Mouse (Mus musculus) fibroblast of lung, adult 2 months (primary cell): ENCODE measurements around the gene Spock2.

Source experiments
- DNase-seq: peaks from one replicate; pipeline ENCODE4 v3.0.0-alpha.2; 2011; ENCODE audit warnings: low read depth

Gene Spock2

GRCm38 (mm10) chr10:60106146-60106530 is at the start of gene Spock2:
Spock2 (plus strand) TSS chr10:60106219.
- no peak for DNase-seq

GRCm38 (mm10) chr10:60062173-60062572 is 43.8 kb upstream of the Spock2 start:
- DNase-seq, result no peak

- DNase-seq, result no peak
Measured at GRCm38 (mm10) chr10:60062931-60063330, 43.1 kb upstream of the Spock2 start.

DNA sequence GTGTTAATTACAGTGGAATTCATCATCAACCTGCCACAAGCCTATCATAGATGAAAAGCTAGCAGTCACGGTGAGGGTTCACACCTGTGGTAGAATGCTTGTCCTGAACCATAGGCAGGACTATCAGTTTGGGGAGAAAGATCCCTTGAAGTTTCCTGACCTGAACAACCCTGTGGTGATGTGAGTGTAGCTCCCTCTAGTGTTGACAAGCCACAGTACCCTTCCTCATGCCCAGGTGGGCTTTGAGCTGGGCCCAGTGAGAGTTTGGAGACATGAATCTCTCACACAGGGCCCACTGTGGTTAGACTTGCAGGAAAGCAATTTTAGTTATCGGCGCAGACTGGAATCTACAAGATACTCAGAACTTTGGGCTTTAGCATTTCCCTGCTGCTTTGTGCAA is 39.5 kb upstream of the Spock2 start:
- no peak for DNase-seq

DNA sequence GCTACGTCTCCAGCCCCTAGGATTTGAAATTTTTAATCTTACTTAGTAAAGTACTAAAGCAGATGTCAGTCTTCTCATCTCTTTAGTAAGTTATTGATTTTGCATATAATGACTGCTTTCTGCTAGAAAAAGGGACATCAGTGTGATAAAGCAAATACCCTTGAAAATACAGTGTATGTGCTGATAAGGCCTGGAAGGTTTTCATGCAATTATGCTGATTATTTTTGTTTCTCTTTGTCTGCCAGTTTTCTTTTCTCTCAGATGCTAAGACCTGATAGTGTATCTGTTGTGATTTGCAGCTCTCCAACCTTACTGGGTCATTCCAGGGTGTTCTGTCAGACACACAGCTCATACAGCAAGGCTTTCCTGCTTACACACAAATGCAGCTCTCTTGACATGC is 30.9 kb upstream of the Spock2 start:
- no peak for DNase-seq

GRCm38 (mm10) chr10:60077226-60077625 is 28.8 kb upstream of the Spock2 start:
- no peak for DNase-seq

DNA sequence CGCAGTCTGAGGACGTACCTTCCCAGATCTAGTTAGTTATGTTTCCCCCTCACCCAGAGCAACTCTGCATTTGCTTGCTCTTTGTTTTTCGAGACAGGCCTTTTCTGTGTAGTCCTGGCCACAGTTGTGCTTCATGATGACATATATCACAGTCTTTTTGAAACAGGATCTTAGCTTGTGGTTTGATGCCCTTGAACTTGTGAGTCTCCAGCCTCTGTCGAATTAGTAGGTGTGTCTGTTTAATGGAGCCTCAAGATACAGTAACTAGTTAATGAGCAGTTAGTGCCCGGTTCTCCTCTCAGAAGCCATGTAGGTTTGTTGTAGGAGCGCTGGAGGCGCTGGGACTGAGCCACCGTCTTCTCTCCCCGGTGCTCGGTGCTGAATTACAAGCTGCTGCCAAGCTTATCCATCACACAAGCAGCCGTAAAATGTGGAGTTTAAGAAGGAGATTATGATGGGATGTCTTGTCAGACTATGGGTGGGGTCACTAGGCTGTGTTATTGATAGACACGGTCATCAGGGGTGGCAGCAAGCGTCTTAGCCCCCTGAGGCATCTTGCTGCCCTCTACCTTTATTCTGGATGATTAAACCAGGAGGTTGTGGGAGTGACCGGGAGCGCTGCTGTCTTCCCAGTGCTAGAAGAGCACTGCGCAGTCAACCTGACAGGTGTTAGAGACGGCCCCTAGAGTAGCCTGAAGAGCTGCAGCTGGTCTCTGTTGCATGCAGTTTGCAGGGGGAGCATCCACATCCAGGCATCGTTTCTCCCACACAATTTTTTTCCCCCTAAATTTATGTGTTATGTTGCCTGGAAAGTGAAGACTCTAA is 28.1 kb upstream of the Spock2 start:
- DNase-seq, result no peak

GRCm38 (mm10) chr10:60078561-60078917 is 27.5 kb upstream of the Spock2 start:
- peak; percentile 40 for DNase-seq

DNA sequence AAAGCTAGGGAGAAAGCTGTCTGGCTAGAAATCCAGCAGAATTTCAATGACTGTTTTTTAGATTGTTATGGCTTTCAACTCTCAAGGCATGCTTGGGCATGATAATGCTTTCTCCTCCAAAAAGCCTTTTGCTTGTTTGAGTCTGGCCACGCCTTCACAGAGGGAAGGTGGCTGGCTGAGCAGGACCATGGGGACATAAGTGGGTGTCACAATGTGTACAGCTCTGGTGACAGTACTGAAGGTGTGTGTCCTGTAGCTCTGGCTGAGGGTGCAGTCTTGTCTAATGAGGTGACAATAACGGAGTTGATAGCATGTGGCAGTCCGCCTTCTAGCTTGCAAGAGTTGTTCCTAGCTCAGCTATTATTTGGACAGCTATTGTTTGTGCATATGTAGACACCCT is 25.8 kb upstream of the Spock2 start:
- no peak for DNase-seq

- DNase-seq, result no peak
Measured at GRCm38 (mm10) chr10:60080601-60080981, 25.4 kb upstream of the Spock2 start.

GRCm38 (mm10) chr10:60080982-60081825 is 24.8 kb upstream of the Spock2 start:
- no peak for DNase-seq

- no peak for DNase-seq
Measured at GRCm38 (mm10) chr10:60081905-60082304, 24.1 kb upstream of the Spock2 start.

DNA sequence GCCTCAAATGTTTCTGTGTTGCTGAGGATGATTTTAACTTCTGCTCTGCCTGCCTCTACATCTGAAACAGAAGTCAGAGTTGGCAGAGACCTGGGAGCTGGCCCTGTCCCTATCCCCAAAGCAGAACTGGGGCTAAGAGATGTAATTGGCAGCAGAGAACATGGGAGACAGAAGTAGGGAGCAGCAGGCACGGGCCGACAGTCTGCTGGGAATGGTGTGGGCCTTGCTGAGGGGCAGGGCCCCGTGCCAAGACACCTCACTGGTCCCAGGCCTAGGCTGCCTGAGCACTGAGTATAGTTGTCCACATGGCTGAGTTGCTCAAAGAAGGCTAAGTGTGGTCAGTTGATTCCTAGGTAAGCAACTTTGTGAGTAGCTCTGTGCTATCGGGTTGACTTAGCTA is 22.0 kb upstream of the Spock2 start:
- DNase-seq, result no peak

GRCm38 (mm10) chr10:60092311-60092710 is 13.7 kb upstream of the Spock2 start:
- DNase-seq, result no peak

GRCm38 (mm10) chr10:60093751-60094150 is 12.3 kb upstream of the Spock2 start:
- no peak for DNase-seq

DNA sequence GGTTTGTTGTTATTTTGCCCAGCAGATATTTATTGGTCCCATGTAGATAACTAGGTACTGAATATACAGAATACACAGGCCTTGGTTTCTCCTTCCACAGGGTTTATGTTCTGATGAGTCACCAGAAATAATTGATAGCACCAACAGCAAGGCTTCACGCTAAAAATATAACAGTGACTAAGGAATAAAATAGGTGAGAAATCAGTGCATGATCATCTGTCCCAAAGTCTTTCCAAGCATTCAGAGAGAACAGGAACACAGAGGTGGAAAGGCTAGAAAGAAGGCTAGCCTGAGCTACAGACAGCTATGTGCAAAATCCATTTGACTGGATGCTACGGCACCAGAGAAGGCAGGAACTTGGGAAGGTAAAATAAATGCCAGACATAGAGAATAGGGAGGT is 10.5 kb upstream of the Spock2 start:
- no peak for DNase-seq

- no peak for DNase-seq
Measured at GRCm38 (mm10) chr10:60096302-60096701, 9.7 kb upstream of the Spock2 start.

- DNase-seq, result no peak
Measured at GRCm38 (mm10) chr10:60097146-60097545, 8.9 kb upstream of the Spock2 start.

DNA sequence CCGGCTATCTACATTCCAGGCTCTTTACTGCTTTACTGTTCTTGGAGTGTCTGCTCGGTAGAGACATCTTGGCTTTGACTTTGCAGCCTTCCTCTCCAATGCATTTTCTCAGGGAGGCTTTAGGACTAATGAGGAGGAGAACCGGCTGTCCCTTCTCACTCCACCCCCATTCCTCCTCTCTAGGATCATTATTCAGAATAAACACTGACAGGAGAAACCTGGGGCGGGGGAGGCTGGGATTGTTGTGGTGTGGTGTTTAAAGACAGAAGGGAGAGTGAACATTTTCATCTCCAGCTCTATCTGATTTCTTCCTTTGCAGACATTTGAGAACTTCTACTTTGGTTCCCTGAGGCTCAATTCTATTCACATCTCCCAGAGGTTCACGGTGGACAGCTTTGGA is 8.2 kb upstream of the Spock2 start:
- DNase-seq, result no peak

DNA sequence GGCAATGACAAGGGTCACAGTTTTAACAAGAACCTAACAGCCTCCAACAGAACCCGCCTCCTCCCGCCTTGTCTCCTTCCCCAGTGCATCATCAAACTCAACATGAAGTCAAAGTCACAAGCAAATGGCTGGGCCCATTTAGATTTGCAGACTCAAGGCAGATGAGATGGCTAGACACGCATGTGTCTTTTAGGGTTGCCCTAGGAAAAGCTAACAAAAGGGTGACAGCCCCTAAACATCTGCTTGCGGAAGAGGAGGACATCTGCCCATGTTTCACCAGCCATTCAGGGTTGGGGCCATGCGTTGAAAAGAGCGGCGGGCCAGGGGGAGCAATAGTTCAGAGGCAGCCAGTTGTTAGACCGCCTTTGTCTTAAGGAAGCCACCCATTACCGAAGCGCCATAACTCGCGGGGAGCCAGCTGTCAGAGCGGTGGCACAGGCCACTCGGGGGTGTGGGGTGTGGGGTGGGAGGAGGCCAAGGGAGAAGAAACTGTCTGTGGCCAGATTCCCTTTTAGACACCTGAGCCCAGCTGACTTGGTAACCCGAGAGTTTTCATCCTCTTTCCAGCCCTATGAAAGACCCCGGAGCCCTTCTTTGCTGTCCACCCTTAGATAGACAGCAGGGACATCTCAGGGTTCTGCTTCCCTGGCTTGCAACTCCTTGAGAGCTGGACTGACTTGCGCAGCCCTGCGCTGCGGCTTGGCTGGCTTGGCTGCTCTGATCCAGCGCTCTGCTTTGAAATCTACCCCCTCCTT is 451 bp upstream of the Spock2 start:
- DNase-seq, result no peak

- DNase-seq, result no peak
Measured at GRCm38 (mm10) chr10:60106531-60107186, 640 bp downstream of the Spock2 start.

DNA sequence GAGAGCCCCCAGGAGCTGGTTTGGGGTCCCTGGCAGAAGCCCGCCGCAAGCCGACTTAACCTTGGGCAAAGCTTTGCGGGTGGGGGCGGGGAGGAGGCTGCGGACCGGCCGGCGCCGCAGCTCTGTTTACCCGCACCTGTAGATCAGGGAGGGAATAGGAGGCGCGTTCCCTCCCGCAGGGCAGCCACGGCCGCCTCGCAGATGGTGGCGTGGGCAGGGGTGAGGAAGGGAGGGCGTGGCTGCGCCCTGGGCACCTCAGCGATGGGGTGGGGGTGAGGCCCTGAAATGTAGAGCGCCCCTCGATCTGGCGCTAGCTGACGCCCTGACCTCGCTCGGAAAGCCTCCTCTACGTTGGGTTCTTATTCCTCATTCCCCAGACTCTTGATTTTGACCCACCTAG is 1.4 kb downstream of the Spock2 start:
- DNase-seq, result no peak
